Mouse (Mus musculus): ENCODE results near the gene Itgb2. TPM values are rescaled to one million over a fixed set of nuclear protein-coding genes. Genes with fewer than 3 reads are reported as not detected.

Gene Itgb2
- polyA plus RNA-seq, 1 experiment, result 6.8 TPM

Other genes with a start within 250 kb of the Itgb2 start
- gene Adarb1, start 112.0 kb upstream of the Itgb2 start, polyA plus RNA-seq (2012; rRNA removed), result 134 and 137 TPM in 2 replicates
- 43.7 and 44.9 TPM in 2 replicates for gene Fam207a, start 14.5 kb upstream of the Itgb2 start, polyA plus RNA-seq (2012; rRNA removed)
- gene Pttg1ip, start 51.5 kb downstream of the Itgb2 start, polyA plus RNA-seq (2012; rRNA removed), result 125 and 132 TPM in 2 replicates
- gene Sumo3, start 75.8 kb downstream of the Itgb2 start, polyA plus RNA-seq (2012; rRNA removed), result 358 and 364 TPM in 2 replicates
- 15.9 and 23.0 TPM in 2 replicates for gene Gm49325, start 75.9 kb downstream of the Itgb2 start, polyA plus RNA-seq (2012; rRNA removed)
- 47.9 and 51.8 TPM in 2 replicates for gene Ube2g2, start 92.0 kb downstream of the Itgb2 start, polyA plus RNA-seq (2012; rRNA removed)
- 0.04 TPM in 1 of 2 replicates, not detected in the other for gene Tspear, start 156.3 kb downstream of the Itgb2 start, polyA plus RNA-seq (2012; rRNA removed)
- gene Gm19402, start 160.5 kb downstream of the Itgb2 start, polyA plus RNA-seq (2012; rRNA removed), result not detected in 2 replicates
- gene Gm9508, start 167.0 kb downstream of the Itgb2 start, polyA plus RNA-seq (2012; rRNA removed), result not detected in 2 replicates
- not detected in 2 replicates for gene Gm10272, start 176.4 kb downstream of the Itgb2 start, polyA plus RNA-seq (2012; rRNA removed)
- not detected in 2 replicates for gene Gm10024, start 181.2 kb downstream of the Itgb2 start, polyA plus RNA-seq (2012; rRNA removed)
- not detected in 2 replicates for gene Gm10142, start 185.6 kb downstream of the Itgb2 start, polyA plus RNA-seq (2012; rRNA removed)
- not detected in 2 replicates for gene Krtap12-1, start 190.3 kb downstream of the Itgb2 start, polyA plus RNA-seq (2012; rRNA removed)
- gene Gm10100, start 196.2 kb downstream of the Itgb2 start, polyA plus RNA-seq (2012; rRNA removed), result not detected in 2 replicates
- gene Gm18596, start 212.4 kb downstream of the Itgb2 start, polyA plus RNA-seq (2012; rRNA removed), result not detected in 2 replicates
- not detected in 2 replicates for gene Gm9736, start 221.1 kb downstream of the Itgb2 start, polyA plus RNA-seq (2012; rRNA removed)
- gene Gm3233, start 229.4 kb downstream of the Itgb2 start, polyA plus RNA-seq (2012; rRNA removed), result not detected in 2 replicates
- not detected in 2 replicates for gene Gm3238, start 241.1 kb downstream of the Itgb2 start, polyA plus RNA-seq (2012; rRNA removed)
- not detected in 2 replicates for gene Gm7138, start 246.7 kb downstream of the Itgb2 start, polyA plus RNA-seq (2012; rRNA removed)